Mouse (Mus musculus): ENCODE results near the gene Setd4. TPM values are rescaled to one million over a fixed set of nuclear protein-coding genes. Genes with fewer than 3 reads are reported as not detected.
A peak's percentile ranks its signal among the peaks of the same experiment; 100 is the strongest.
"Not testable (repeated sequence)": the region's sequence is repeated elsewhere in the genome, so short reads cannot be mapped to it uniquely, and the experiment has no call there.

Setd4 gene
- polyA plus RNA-seq (2021): 18.5 TPM

GRCm38 (mm10) chr16:93603439-93604212 is at the start of gene Setd4:
TSS of gene Setd4 (minus strand) at chr16:93604063.
- no peak for TF ChIP-seq CTCF (IDR thresholded peaks at IDR 0.05)
- DNase-seq (ENCODE audit: low read depth, low spot score) (peak; percentile 76), ATAC-seq (peak; percentile 73)
- ChIA-PET CTCF (interaction anchor here (1.0 kb wide), 1 partner anchor 13 kb away, joined by 3 read pairs; no protein-coding TSS in a partner anchor), POLR2A (no interaction called here)
- in situ Hi-C loops (cut with MboI; ENCODE audit: low pct_unique_long_range_greater_than_20kb): no loop called here
- H3K27me3 ChIP-seq: no peaks in the 10 kb centered on the region

DNA sequence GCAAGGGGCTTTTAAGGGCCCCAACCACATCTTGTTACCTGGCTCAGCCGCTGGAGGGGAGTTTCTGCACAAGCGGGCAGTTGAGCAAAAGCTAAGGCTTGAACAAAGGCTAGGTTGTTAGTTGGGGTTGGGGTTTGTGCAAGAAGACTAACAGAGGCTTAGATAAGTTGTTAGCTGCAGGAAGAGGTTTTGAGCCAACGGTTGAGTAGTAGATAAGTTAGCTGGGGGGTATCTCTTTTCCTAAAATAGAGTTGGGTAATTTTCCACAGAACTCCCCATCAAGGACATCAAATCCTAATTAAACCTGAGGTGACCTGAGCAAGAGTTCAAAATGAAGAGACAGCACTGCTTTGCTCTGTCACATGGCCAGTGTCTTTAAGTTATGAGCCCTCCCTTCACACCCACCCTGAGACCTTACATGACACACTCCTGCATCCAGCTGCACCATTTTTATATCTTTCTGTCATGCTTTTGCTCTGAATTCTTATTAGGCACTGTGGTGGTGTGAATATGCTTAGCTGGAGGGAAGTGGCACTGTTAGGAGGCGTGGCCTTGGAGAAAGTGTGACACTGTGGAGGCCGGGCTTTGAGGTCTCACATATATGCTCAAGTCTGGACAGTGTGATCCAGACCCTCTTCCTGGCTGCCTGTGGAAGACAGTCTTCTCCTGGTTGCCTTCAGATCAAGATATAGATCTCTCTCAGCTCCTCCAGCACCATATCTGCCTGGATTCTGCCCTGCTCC is 44.7 kb upstream of the Setd4 start:
- no peak for TF ChIP-seq CTCF (IDR thresholded peaks at IDR 0.05)

GRCm38 (mm10) chr16:93644006-93644405 is 40.1 kb upstream of the Setd4 start:
- DNase-seq (ENCODE audit: low read depth, low spot score) (peak; percentile 33), ATAC-seq (peak; percentile 21)
- ChIA-PET CTCF (interaction anchor here (0.8 to 1.0 kb wide), 2 partner anchors 17 to 67 kb away, joined by 3 read pairs; no protein-coding TSS in a partner anchor), POLR2A (interaction anchor here (0.6 kb wide), 1 partner anchor 40 kb away, joined by 3 read pairs; no protein-coding TSS in a partner anchor)
- H3K27me3 ChIP-seq: no peaks in the 10 kb centered on the region
- TF ChIP-seq CTCF (IDR thresholded peaks at IDR 0.05): no peak
- in situ Hi-C loops (cut with MboI; ENCODE audit: low pct_unique_long_range_greater_than_20kb): no loop called here

More for the DNA sequence above, 44.7 kb upstream of the Setd4 start:
- no peaks in the 10 kb centered on the region for H3K27me3 ChIP-seq
- in situ Hi-C loops (cut with MboI; ENCODE audit: low pct_unique_long_range_greater_than_20kb): no loop called here
- ChIA-PET POLR2A (no interaction called here), CTCF (no interaction called here)
- ATAC-seq (no peak), DNase-seq (ENCODE audit: low read depth, low spot score) (no peak)

DNA sequence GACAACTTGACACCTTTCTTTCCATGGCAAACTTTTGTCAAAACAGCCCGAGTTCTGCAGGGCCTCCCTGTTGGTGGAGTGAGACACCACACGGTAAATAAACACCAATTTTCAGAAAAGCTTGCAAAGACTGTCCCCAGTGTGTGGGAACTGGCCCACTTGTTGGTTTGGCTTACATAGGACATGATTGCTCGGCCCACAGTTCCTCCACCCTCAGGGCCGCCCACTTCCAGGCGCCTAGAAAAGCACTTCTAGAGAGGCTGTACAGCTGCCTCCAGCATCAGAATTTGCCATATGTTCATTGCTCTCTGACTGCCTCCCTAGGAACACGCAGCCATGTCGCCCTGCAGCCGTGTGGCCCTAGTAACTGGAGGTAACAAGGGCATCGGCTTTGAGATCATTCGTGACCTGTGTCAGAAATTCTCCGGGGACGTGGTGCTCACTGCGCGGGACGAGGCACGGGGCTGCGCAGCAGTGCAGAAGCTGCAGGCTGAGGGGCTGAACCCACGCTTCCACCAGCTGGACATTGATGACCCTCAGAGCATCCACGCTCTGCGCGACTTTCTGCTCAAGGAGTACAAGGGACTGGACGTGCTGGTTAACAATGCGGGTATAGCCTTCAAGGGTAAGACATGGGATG is 24.0 kb upstream of the Setd4 start, which contains the start of gene Gm5678:
Gm5678 (plus strand) TSS at position 337 of the 640 bp plus-strand sequence.
- in situ Hi-C loops (cut with MboI; ENCODE audit: low pct_unique_long_range_greater_than_20kb): no loop called here
- CTCF ChIA-PET: interaction anchor here (1.6 kb wide), 1 partner anchor 12 kb away, joined by 8 read pairs; no protein-coding TSS in a partner anchor
- DNase-seq (ENCODE audit: low read depth, low spot score) (no peak), ATAC-seq (no peak)
- H3K27me3 ChIP-seq: no peaks in the 10 kb centered on the region
- no peak for TF ChIP-seq CTCF (IDR thresholded peaks at IDR 0.05)
- POLR2A ChIA-PET: no interaction called here

- DNase-seq (ENCODE audit: low read depth, low spot score) (no peak), ATAC-seq (peak; percentile 78)
- TF ChIP-seq CTCF (IDR thresholded peaks at IDR 0.05): peak; percentile 76
- ChIA-PET POLR2A (interaction anchor here (1.0 kb wide), 1 partner anchor 11 kb away, joined by 3 read pairs; no protein-coding TSS in a partner anchor), CTCF (interaction anchor here (1.2 to 1.6 kb wide), 3 partner anchors 11 to 29 kb away, joined by 3 to 8 read pairs (median 3); no protein-coding TSS in a partner anchor)
- H3K27me3 ChIP-seq: no peaks in the 10 kb centered on the region
- in situ Hi-C loops (cut with MboI; ENCODE audit: low pct_unique_long_range_greater_than_20kb): no loop called here
These were observed 22.9 kb upstream of the Setd4 start for GRCm38 (mm10) chr16:93626745-93627144.

DNA sequence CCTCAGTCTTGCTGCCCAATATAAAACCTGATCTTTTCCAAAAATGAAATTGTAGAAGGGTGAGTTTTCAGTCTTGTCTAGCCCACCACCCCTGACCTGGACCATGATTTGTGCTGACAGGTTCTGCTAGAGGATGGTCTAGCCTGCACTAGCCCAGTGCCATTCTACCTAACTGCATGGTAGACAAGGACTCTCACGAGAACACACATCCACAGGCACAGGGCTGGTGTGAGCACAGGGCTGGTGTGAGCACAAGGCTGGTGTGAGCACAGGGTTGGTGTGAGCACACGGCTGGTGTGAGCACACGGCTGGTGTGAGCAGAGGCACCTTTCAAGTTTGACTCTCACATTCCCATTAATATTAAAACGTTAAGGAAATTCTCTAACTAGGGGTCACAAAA is 20.8 kb upstream of the Setd4 start:
- no peak for TF ChIP-seq CTCF (IDR thresholded peaks at IDR 0.05)
- ChIA-PET CTCF (no interaction called here), POLR2A (no interaction called here)
- no peaks in the 10 kb centered on the region for H3K27me3 ChIP-seq
- no peak for DNase-seq (ENCODE audit: low read depth, low spot score)
- no peak for ATAC-seq
- in situ Hi-C loops (cut with MboI; ENCODE audit: low pct_unique_long_range_greater_than_20kb): no loop called here

DNA sequence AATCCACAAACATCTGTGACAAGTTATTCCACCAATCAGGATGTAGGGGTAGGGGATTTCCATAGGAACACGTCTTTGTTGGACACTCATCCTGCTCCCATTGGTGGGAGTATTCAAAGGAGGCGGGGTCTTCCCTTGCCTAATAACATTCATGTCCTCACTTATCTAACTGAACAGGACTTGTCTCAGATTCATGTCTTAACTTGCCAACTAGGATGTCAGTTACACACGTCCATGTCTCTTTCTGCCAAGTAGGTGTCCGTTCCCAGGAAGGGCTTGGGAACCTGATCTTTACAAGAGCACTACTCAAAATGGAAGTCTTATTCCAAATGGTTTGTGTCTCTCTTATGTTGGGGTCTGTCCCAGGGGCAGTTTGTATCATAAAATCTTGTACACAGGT is 19.9 kb upstream of the Setd4 start:
- ATAC-seq; in situ Hi-C loops (cut with MboI; ENCODE audit: low pct_unique_long_range_greater_than_20kb); POLR2A ChIA-PET; CTCF ChIA-PET; DNase-seq (ENCODE audit: low read depth, low spot score); H3K27me3 ChIP-seq: not testable (repeated sequence)

DNA sequence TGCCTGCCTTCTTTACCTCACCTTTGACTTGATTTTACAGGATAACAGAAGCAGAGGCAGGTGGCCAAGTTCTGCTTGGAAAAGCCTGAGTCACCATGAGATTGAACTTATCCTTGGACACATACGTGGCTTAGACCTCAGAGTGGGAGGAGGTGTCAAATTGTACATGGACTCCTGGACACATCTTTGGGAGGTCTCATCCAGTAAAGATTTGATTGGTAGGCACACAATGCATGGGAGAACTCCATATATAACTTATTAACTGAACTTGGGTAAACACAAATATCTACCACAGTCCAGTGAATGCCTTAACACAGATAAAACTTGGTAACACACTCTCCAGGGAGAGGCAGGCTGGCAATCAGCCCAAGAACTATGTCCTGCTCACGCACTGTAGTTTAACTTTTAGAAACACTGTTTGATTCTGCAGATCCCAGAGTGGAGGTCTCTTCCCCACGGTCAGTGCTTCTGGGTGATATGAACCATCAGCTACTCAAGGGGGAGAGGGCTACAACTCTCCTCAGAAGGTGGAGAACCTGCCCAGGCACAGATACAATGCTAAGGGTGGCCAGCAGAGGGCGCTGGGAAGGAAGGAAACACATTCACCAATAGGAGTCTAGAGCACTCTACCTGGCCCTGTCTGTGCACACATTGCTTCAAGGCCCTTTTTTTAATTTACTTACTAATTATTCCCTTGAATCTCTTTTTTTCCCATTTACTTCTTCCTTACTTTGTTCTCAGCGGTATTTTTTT is 11.4 kb upstream of the Setd4 start:
- DNase-seq (ENCODE audit: low read depth, low spot score) (no peak), ATAC-seq (peak; percentile 69)
- in situ Hi-C loops (cut with MboI; ENCODE audit: low pct_unique_long_range_greater_than_20kb): no loop called here
- CTCF ChIA-PET: interaction anchor here (0.8 to 2.2 kb wide), 4 partner anchors 11 to 56 kb away, joined by 3 to 8 read pairs (median 4); no protein-coding TSS in a partner anchor
- H3K27me3 ChIP-seq: no peaks in the 10 kb centered on the region
- POLR2A ChIA-PET: interaction anchor here (0.7 to 1.0 kb wide), 2 partner anchors 11 to 989 kb away, joined by 3 read pairs; no protein-coding TSS in a partner anchor
- TF ChIP-seq CTCF (IDR thresholded peaks at IDR 0.05): peak; percentile 71

GRCm38 (mm10) chr16:93610961-93611360 is 7.1 kb upstream of the Setd4 start:
- in situ Hi-C loops (cut with MboI; ENCODE audit: low pct_unique_long_range_greater_than_20kb): no loop called here
- ATAC-seq (no peak), DNase-seq (ENCODE audit: low read depth, low spot score) (no peak)
- H3K27me3 ChIP-seq: no peaks in the 10 kb centered on the region
- ChIA-PET POLR2A (no interaction called here), CTCF (no interaction called here)
- TF ChIP-seq CTCF (IDR thresholded peaks at IDR 0.05): no peak

GRCm38 (mm10) chr16:93609796-93610195 is 5.9 kb upstream of the Setd4 start:
- no peak for TF ChIP-seq CTCF (IDR thresholded peaks at IDR 0.05)
- DNase-seq (ENCODE audit: low read depth, low spot score): no peak
- no peaks in the 10 kb centered on the region for H3K27me3 ChIP-seq
- in situ Hi-C loops (cut with MboI; ENCODE audit: low pct_unique_long_range_greater_than_20kb): no loop called here
- POLR2A ChIA-PET: no interaction called here
- CTCF ChIA-PET: no interaction called here
- ATAC-seq: no peak
